Mouse (Mus musculus) MEL (cell line): Measurements from ENCODE around the gene Zfp202.

ENCODE experiments used
- CTCF ChIP-seq, 3 experiments: IDR thresholded peaks in 2 of 3; conservative IDR thresholded peaks in 1 of 3; 2 replicates each; pipeline ENCODE4 v1.5.1; 2011 to 2012; ENCODE audit warnings: low read length in 3 of 3, low read depth in 2 of 3, mild to moderate bottlenecking in 2 of 3, improper control_type of control experiment in 1 of 3, inconsistent platforms in 1 of 3, mixed read lengths in 1 of 3, moderate library complexity in 1 of 3; ENCODE audit not compliant: control insufficient read depth in 1 of 3, insufficient read depth in 1 of 3, poor library complexity in 1 of 3, severe bottlenecking in 1 of 3
- E2F4 ChIP-seq: IDR thresholded peaks from 2 replicates; pipeline ENCODE4 v1.6.1; 2011; ENCODE audit warnings: low read depth, low read length, improper control_type of control experiment, borderline replicate concordance
- EP300 ChIP-seq, 2 experiments: IDR thresholded peaks; 2 replicates each; pipeline ENCODE4 v1.6.1; 2011; ENCODE audit warnings: improper control_type of control experiment in 2 of 2, low read length in 2 of 2, low read depth in 1 of 2, mild to moderate bottlenecking in 1 of 2
- GATA1 ChIP-seq: IDR thresholded peaks from 2 replicates; pipeline ENCODE4 v1.6.1; 2011; ENCODE audit warnings: low read depth, low read length, improper control_type of control experiment
- KAT2A ChIP-seq: conservative IDR thresholded peaks from 2 replicates; pipeline ENCODE4 v1.6.1; 2012; ENCODE audit warnings: low read depth, low read length, improper control_type of control experiment, inconsistent platforms
- MAFK ChIP-seq: IDR thresholded peaks from 2 replicates; pipeline ENCODE4 v1.6.1; 2011; ENCODE audit warnings: low read depth, mild to moderate bottlenecking, low read length, improper control_type of control experiment, borderline replicate concordance
- MEF2A ChIP-seq: IDR thresholded peaks from 2 replicates; pipeline ENCODE4 v1.6.1; 2014; ENCODE audit warnings: low read depth, mild to moderate bottlenecking, inconsistent platforms, low read length, improper control_type of control experiment; ENCODE audit not compliant: poor library complexity, insufficient replicate concordance, severe bottlenecking; ENCODE audit errors: extremely low read depth
- MXI1 ChIP-seq: IDR thresholded peaks from 2 replicates; pipeline ENCODE4 v1.6.1; 2011; ENCODE audit warnings: mild to moderate bottlenecking, low read depth, low read length, improper control_type of control experiment
- MYB ChIP-seq: IDR thresholded peaks from 2 replicates; pipeline ENCODE4 v1.6.1; 2011; ENCODE audit warnings: mild to moderate bottlenecking, low read depth, low read length, improper control_type of control experiment
- POLR2A ChIP-seq, 2 experiments: IDR thresholded peaks; 2 replicates each; pipeline ENCODE4 v1.6.1; 2011 to 2012; ENCODE audit warnings: low read length in 2 of 2, mild to moderate bottlenecking in 2 of 2, control low read depth in 1 of 2, improper control_type of control experiment in 1 of 2, low read depth in 1 of 2, moderate library complexity in 1 of 2; ENCODE audit not compliant: control insufficient read depth in 1 of 2, insufficient read depth in 1 of 2, poor library complexity in 1 of 2
- USF1 ChIP-seq: IDR thresholded peaks from 2 replicates; pipeline ENCODE4 v1.6.1; 2014; ENCODE audit warnings: low read depth, mild to moderate bottlenecking, inconsistent platforms, low read length, improper control_type of control experiment, moderate library complexity
- ZC3H11A ChIP-seq: IDR thresholded peaks from 2 replicates; pipeline ENCODE4 v1.6.1; 2012; ENCODE audit warnings: low read depth, mild to moderate bottlenecking, inconsistent platforms, low read length, improper control_type of control experiment
- ZMIZ1 ChIP-seq: IDR thresholded peaks from 2 replicates; pipeline ENCODE4 v1.6.1; 2012; ENCODE audit warnings: low read depth, mild to moderate bottlenecking, inconsistent platforms, low read length, improper control_type of control experiment, moderate library complexity

DNA sequence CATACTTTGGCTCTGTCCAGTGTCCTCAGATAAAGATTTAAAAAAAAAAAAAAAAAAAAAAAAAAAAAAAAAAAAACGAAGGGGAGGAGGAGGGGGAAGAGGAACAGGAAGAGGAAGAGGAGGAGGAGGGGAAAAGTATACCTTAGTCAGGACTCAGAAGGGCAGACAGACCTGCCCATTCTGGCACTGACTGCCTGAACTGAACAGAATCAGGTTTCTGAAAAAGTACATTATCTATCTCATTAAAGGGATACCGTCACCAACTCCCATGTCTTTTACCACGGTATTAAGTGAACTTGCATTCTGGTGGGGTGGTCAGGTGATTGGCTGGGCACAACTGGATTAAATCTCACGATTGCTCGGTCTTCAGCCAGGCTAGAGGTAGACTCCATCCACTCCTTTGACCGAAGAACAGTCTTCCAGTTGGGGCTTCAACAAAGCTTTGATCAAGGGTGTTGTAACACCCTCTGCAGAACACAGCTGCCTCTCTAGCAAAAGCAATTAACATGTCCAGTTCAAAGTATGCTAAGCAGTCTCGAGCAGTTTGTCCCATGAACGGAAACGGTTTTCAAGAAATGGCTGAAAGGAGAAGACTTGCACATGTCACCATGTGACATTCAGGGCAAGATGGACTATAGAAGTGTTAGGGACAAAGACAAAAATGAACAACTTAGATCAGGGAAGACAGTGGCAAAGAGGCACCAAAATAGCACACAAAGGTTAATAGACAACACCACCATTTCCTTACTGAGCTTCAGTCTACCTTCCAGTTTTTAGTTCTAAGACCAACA lies 835 bp upstream of the Zfp202 start:
- peak in 1 of 2 experiments; percentile 60; a peak in 2 of 4 replicates for TF ChIP-seq POLR2A (IDR thresholded peaks at IDR 0.05; ENCODE audit: control insufficient read depth in 1 of 2, insufficient read depth in 1 of 2, low read depth in 1 of 2, low read length in 2 of 2, poor library complexity in 1 of 2)
- TF ChIP-seq CTCF (IDR thresholded peaks at IDR 0.05 in 2 of 3, conservative IDR thresholded peaks at IDR 0.05 in 1 of 3; ENCODE audit: control insufficient read depth in 1 of 3, insufficient read depth in 1 of 3, low read depth in 2 of 3, low read length in 3 of 3, poor library complexity in 1 of 3, severe bottlenecking in 1 of 3): no peak
- TF ChIP-seq USF1: no peak
- no peak for TF ChIP-seq KAT2A
- TF ChIP-seq MXI1: no peak
- no peak for TF ChIP-seq GATA1
- TF ChIP-seq ZC3H11A: no peak
- no peak for TF ChIP-seq MEF2A
- TF ChIP-seq MYB: no peak
- no peak for TF ChIP-seq E2F4
- no peak for TF ChIP-seq EP300 (IDR thresholded peaks at IDR 0.05; ENCODE audit: low read depth in 1 of 2, low read length in 2 of 2)
- TF ChIP-seq MAFK: no peak
- no peak for TF ChIP-seq ZMIZ1
